Mouse (Mus musculus): ENCODE measurements around the gene Ern1. TPM values are rescaled to one million over a fixed set of nuclear protein-coding genes. Genes with fewer than 3 reads are reported as not detected.
A peak's percentile ranks its signal among the peaks of the same experiment; 100 is the strongest.
"Not testable (repeated sequence)": the region's sequence is repeated elsewhere in the genome, so short reads cannot be mapped to it uniquely, and the experiment has no call there.

Gene Ern1
- polyA plus RNA-seq, 1 experiment from 2014 or later, result 6.3 TPM

DNA sequence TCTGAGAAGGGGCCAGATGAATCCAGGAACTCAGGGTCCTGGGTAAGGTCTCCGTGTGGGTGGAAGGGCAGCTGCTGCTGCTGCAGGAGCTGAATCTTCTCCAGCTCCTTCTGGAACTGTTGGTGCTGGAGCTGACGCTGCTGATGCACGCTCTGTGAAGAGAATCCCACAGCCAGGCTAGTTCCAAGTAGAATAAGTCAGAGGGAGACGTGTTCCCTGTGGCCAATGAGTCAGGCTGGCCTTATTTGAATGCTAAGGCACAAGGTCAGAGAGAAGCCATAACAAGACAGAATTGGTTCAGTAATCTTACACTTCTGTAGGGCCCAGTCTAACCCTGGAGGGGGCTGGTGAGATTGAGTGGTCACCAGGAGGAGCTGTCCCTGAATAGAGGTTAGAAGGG, 77.6 kb downstream of the Ern1 start:
- Histone ChIP-seq H3K9ac (no peak overlapping the region), H3K4me3 (replicated peaks) (no peak overlapping the region), H3K4me2 (replicated peaks) (no peak overlapping the region), H3K36me3 (peaks cover 47% of the 10 kb centered on the region), H3K27me3 (no peaks in the 10 kb centered on the region), H3K9me3 (replicated peaks) (no peaks in the 10 kb centered on the region), H3K27ac (replicated peaks) (no peak overlapping the region), H3K4me1 (no peaks in the 10 kb centered on the region)
- WGBS, result 70% methylated on average over 4 of the region's 4 CpGs
- ATAC-seq (ENCODE audit: insufficient number of reproducible peaks, low FRiP score, low TSS enrichment, low read depth), result no peak

DNA sequence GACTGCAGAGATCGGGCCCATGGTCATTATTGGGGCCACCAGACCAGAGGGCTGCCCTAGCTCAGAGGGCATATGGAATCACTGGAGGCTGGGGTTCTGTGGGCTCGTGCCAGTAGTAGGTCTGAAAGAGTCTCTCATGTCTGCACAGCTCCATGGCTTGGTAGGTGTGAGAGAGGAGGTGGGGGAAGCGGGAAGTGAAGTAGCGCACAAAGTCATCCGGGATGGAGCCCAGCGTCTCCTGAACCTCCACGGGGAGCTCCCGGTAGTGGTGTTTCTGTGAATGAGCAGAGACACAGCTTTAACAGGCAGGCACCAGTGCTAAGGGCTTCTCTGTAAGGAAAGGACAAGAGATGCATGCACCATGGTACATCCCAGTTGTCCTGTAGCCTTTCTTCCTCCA, 89.2 kb downstream of the Ern1 start:
- Histone ChIP-seq H3K9ac (no peak overlapping the region), H3K27me3 (no peaks in the 10 kb centered on the region), H3K4me2 (replicated peaks) (no peak overlapping the region), H3K4me3 (replicated peaks) (no peak overlapping the region), H3K36me3 (peaks cover 27% of the 10 kb centered on the region), H3K4me1 (no peaks in the 10 kb centered on the region), H3K9me3 (replicated peaks) (no peaks in the 10 kb centered on the region), H3K27ac (replicated peaks) (no peak overlapping the region)
- ATAC-seq (ENCODE audit: insufficient number of reproducible peaks, low FRiP score, low TSS enrichment, low read depth), result no peak
- 88% methylated on average over 8 of the region's 8 CpGs for WGBS

GRCm38 (mm10) chr11:106397656-106398055, 90.0 kb downstream of the Ern1 start:
- no peak overlapping the region for H3K4me3 ChIP-seq (replicated peaks)
- no peak overlapping the region for H3K27ac ChIP-seq (replicated peaks)
- no peak overlapping the region for H3K9ac ChIP-seq
- 78% methylated on average over 3 of the region's 3 CpGs for WGBS
- H3K36me3 ChIP-seq, result peaks cover 22% of the 10 kb centered on the region; the same call in 1 of the 2 replicates
- H3K4me2 ChIP-seq (replicated peaks), result no peak overlapping the region
- no peaks in the 10 kb centered on the region for H3K9me3 ChIP-seq (replicated peaks)
- H3K27me3 ChIP-seq, result no peaks in the 10 kb centered on the region
- no peak for ATAC-seq (ENCODE audit: insufficient number of reproducible peaks, low FRiP score, low TSS enrichment, low read depth)
- H3K4me1 ChIP-seq, result no peaks in the 10 kb centered on the region

- not testable (repeated sequence) for H3K4me3 ChIP-seq (replicated peaks); H3K9me3 ChIP-seq (replicated peaks); H3K27me3 ChIP-seq; H3K9ac ChIP-seq; ATAC-seq (ENCODE audit: insufficient number of reproducible peaks, low FRiP score, low TSS enrichment, low read depth); H3K27ac ChIP-seq (replicated peaks); H3K4me2 ChIP-seq (replicated peaks); H3K4me1 ChIP-seq
- peaks cover 15% of the 10 kb centered on the region; the same call in 1 of the 2 replicates for H3K36me3 ChIP-seq
- 73% methylated on average over 2 of the region's 2 CpGs for WGBS
Measured at GRCm38 (mm10) chr11:106394055-106394454, 93.6 kb downstream of the Ern1 start.

DNA sequence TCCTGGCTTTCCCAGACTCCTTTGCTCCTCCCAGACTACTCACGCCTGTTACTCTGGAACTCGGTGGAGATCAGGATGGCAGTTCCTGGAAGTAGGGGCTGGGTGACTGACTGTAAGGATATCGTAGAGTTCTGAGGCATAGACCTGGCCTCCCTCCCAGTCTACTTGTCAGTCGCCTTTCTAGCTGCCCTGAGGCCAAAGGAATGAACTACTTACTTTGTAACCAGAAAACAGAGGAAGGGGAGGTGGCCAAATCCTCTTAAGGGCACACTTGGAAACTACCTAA, 94.4 kb downstream of the Ern1 start:
- peaks cover 7% of the 10 kb centered on the region; the same call in 1 of the 2 replicates for H3K36me3 ChIP-seq
- H3K27ac ChIP-seq (replicated peaks), result no peak overlapping the region
- H3K4me2 ChIP-seq (replicated peaks), result no peak overlapping the region
- H3K4me3 ChIP-seq (replicated peaks), result no peak overlapping the region
- H3K27me3 ChIP-seq, result no peaks in the 10 kb centered on the region
- no peaks in the 10 kb centered on the region for H3K9me3 ChIP-seq (replicated peaks)
- no peak for ATAC-seq (ENCODE audit: insufficient number of reproducible peaks, low FRiP score, low TSS enrichment, low read depth)
- H3K9ac ChIP-seq, result no peak overlapping the region
- WGBS, result 35% methylated on average over 4 of the region's 4 CpGs
- 0 out of 2 replicates have a peak, but pooled peaks cover 5% of the 10 kb centered on the region for H3K4me1 ChIP-seq

DNA sequence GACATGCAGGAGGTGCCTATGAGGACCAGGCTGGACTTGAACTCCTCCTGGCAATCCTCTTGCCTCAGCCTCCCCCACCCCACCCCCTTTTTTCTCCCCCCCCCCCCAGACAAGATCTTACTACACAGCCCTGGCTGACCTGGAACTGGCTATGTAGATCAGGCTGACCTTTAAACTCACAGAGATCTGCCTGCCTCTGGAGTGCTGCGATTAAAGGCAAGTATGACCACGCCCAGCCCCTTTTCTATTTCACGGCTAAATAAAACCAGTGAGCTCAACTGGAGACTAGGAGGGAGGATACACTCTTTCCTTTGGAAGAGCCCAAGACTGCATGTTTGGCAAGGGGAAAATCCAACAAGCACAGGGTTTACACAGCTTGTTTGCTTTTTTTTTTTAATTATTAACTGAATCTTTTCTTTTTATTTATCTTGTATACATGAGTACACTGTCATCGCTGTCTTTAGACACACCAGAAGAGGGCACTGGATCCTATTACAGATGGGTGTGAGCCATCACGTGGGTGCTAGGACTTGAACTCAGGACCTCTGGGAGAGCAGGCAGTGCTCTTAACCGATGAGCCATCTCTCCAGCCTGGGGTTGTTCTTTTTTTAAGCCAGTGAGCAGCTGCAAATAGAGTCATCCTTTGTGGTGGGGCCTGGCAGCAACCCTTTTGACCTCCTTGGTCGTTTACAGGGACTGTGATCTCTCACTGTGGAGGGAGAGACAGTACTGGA, 94.9 kb downstream of the Ern1 start:
- ATAC-seq (ENCODE audit: insufficient number of reproducible peaks, low FRiP score, low TSS enrichment, low read depth), result no peak
- no peak overlapping the region for H3K4me3 ChIP-seq (replicated peaks)
- 0 out of 2 replicates have a peak, but pooled peaks cover 5% of the 10 kb centered on the region for H3K4me1 ChIP-seq
- no peak overlapping the region for H3K27ac ChIP-seq (replicated peaks)
- H3K4me2 ChIP-seq (replicated peaks), result no peak overlapping the region
- H3K9me3 ChIP-seq (replicated peaks), result no peaks in the 10 kb centered on the region
- 67% methylated on average over 7 of the region's 7 CpGs for WGBS
- H3K36me3 ChIP-seq, result peaks cover 2% of the 10 kb centered on the region; the same call in 1 of the 2 replicates
- no peak overlapping the region for H3K9ac ChIP-seq
- no peaks in the 10 kb centered on the region for H3K27me3 ChIP-seq

DNA sequence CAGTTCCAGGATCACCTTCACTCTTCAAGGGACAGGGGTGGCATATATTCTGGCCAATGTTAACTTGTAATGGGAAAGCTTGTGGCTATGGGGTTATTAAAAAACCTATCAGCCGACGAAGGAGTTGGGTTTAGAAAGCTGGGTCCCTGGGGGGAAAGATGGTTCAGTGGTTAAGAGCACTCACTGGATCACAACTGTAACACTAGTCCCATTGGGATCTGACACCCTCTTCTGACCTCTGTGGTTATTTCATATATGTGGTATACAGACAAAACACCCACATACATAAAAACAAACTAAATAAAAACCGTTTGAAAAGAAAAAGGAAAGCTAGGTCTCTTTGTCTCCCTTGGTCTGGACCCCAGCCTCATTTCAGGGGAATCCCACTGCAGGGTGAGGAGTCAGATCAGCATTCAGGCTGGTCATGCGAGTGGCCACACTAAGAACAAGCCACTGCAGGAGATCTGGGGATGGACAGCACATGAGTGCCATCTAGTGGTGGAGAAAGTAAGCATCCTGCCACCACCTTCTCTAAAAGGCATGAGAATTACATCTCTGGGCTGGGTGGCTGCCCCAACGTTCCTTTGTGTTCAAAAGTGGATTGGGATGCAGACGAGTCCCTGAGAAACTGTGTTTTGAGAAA, 96.0 kb downstream of the Ern1 start:
- Histone ChIP-seq H3K9me3 (replicated peaks) (no peaks in the 10 kb centered on the region), H3K27me3 (no peaks in the 10 kb centered on the region), H3K36me3 (no peaks in the 10 kb centered on the region), H3K27ac (replicated peaks) (no peak overlapping the region), H3K4me2 (replicated peaks) (no peak overlapping the region), H3K4me3 (replicated peaks) (no peak overlapping the region), H3K4me1 (0 out of 2 replicates have a peak, but pooled peaks cover 5% of the 10 kb centered on the region), H3K9ac (no peak overlapping the region)
- 31% methylated on average over 6 of the region's 6 CpGs for WGBS
- peak; percentile 55; the same call in 1 of the 2 replicates for ATAC-seq (ENCODE audit: insufficient number of reproducible peaks, low FRiP score, low TSS enrichment, low read depth)

DNA sequence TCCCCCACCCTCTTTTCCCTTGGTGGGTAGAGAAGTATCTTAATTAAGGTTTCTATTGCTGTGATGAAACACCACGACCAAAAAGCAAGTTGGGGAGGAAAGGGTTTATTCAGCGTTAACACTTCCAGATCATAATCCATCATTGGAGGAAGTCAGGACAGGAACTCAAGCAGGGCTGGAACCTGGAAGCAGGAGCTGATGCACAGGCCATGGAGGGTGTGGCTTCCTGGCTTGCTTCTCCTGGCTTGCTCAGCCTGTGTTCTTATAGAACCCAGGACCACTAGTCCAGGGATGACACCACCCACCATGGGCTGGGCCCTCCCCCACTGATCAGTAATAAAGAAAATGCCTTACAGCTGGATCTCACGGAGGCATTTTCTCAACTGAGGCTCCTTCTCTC, 96.9 kb downstream of the Ern1 start:
- Histone ChIP-seq H3K27me3 (no peaks in the 10 kb centered on the region), H3K36me3 (no peaks in the 10 kb centered on the region), H3K4me3 (replicated peaks) (no peak overlapping the region), H3K27ac (replicated peaks) (no peak overlapping the region), H3K4me2 (replicated peaks) (no peak overlapping the region), H3K9me3 (replicated peaks) (no peaks in the 10 kb centered on the region), H3K4me1 (0 out of 2 replicates have a peak, but pooled peaks cover 5% of the 10 kb centered on the region), H3K9ac (no peak overlapping the region)
- 50% methylated on average over 3 of the region's 3 CpGs for WGBS
- ATAC-seq (ENCODE audit: insufficient number of reproducible peaks, low FRiP score, low TSS enrichment, low read depth), result no peak

DNA sequence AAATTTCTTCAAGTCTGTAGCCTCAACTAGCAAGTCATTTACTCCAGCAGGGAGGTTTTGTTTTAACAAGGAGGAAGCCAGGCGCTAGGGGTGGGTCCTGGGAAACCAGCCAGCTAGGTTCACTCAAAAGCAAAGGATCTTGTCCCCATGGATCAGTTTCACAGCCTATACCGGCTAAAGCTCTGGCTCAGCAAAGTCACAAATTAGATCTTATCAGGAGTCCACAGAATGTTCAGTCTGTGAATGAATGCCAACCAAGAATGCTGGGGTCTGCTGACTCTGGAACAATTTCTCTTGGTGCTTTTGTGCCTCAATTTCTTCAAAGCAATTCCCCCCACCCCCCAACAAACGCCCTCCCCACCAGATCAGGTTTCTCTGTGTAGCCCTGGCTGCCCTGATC, 98.0 kb downstream of the Ern1 start:
- Histone ChIP-seq H3K4me2 (replicated peaks) (no peak overlapping the region), H3K27ac (replicated peaks) (no peak overlapping the region), H3K9ac (no peak overlapping the region), H3K27me3 (no peaks in the 10 kb centered on the region), H3K4me3 (replicated peaks) (no peak overlapping the region), H3K4me1 (0 out of 2 replicates have a peak, but pooled peaks cover 5% of the 10 kb centered on the region), H3K36me3 (no peaks in the 10 kb centered on the region), H3K9me3 (replicated peaks) (no peaks in the 10 kb centered on the region)
- ATAC-seq (ENCODE audit: insufficient number of reproducible peaks, low FRiP score, low TSS enrichment, low read depth), result no peak
- WGBS, result 16% methylated on average over 3 of the region's 3 CpGs

DNA sequence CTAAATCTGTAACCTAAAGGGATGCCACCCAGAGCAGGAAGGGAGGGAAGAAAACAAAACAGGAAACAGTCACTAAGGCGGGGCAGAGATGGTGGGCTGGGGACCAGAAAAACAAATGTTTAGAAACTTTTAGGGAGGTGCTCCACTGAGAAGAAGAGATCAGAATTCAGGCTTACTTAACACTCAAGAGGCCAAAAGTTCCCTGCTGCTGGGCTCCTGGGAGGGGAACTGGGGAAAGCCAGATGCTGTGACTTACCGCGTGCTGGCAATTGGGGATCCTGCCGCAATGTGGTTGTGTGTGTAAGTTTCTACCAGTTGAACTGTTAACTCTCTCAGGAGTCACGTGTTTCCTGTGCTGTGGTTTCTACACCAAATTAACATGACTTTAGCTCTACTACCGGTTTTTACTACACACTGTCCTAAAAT, 99.8 kb downstream of the Ern1 start, which contains the start of gene Icam2:
TSS of gene Icam2 (minus strand) at position 285 of the 426 bp plus-strand sequence.
- Histone ChIP-seq H3K36me3 (no peaks in the 10 kb centered on the region), H3K9me3 (replicated peaks) (no peaks in the 10 kb centered on the region), H3K27me3 (no peaks in the 10 kb centered on the region), H3K4me1 (0 out of 2 replicates have a peak, but pooled peaks cover 9% of the 10 kb centered on the region), H3K27ac (replicated peaks) (no peak within 1 kb of the TSS), H3K9ac (no peak within 1 kb of the TSS), H3K4me3 (replicated peaks) (no peak within 1 kb of the TSS), H3K4me2 (replicated peaks) (no peak within 1 kb of the TSS)
- WGBS, result 68% methylated on average over 6 of the region's 6 CpGs
- no peak for ATAC-seq (ENCODE audit: insufficient number of reproducible peaks, low FRiP score, low TSS enrichment, low read depth)

- Histone ChIP-seq H3K9ac (no peak overlapping the region), H3K4me1 (0 out of 2 replicates have a peak, but pooled peaks cover 12% of the 10 kb centered on the region), H3K27ac (replicated peaks) (no peak overlapping the region), H3K4me3 (replicated peaks) (no peak overlapping the region), H3K9me3 (replicated peaks) (no peaks in the 10 kb centered on the region), H3K4me2 (replicated peaks) (no peak overlapping the region), H3K27me3 (no peaks in the 10 kb centered on the region), H3K36me3 (no peaks in the 10 kb centered on the region)
- WGBS, result 75% methylated on average over 6 of the region's 6 CpGs
- ATAC-seq (ENCODE audit: insufficient number of reproducible peaks, low FRiP score, low TSS enrichment, low read depth), result no peak
Measured at GRCm38 (mm10) chr11:106387020-106387419, 100.6 kb downstream of the Ern1 start.

Measured in embryonic facial prominence, embryonic 15.5 days (tissue).